Mouse (Mus musculus) lung, adult 2 months (tissue): ENCODE results near the gene Tmc5.
A peak's percentile ranks its signal among the peaks of the same experiment; 100 is the strongest.

Source experiments
- CTCF ChIP-seq: fragments of 200-500 bp; IDR thresholded peaks from 2 replicates; pipeline ENCODE4 v1.5.1; 2011; ENCODE audit warnings: mild to moderate bottlenecking, low read length, control low read depth; ENCODE audit not compliant: insufficient read depth
- POLR2A ChIP-seq: fragments of 200-500 bp; IDR thresholded peaks from 2 replicates; pipeline ENCODE4 v1.6.1; 2011; ENCODE audit warnings: low read depth, mild to moderate bottlenecking, control low read depth, low read length, borderline replicate concordance; ENCODE audit errors: extremely low read depth

GRCm38 (mm10) chr7:118712228-118713173 lies 115.4 kb downstream of the Tmc5 start, which contains the start of gene Ccp110:
- no peak for TF ChIP-seq CTCF
- TF ChIP-seq POLR2A = peak; percentile 48; the same call in 1 of the 2 replicates
